Mouse (Mus musculus) forebrain, embryonic 14.5 days (tissue): Measurements from ENCODE around the gene Pdia5. TPM values are rescaled to one million over a fixed set of nuclear protein-coding genes. Genes with fewer than 3 reads are reported as not detected.

ENCODE experiments used
- ATAC-seq: fragments of 200-750 bp; cut with Nextera tagmentation; 2 replicates; pipeline ENCODE4 v1.8.0; 2017; ENCODE audit warnings: mild to moderate bottlenecking, moderate library complexity
- DNase-seq: peaks from one replicate; pipeline ENCODE4 v3.0.0-alpha.2; 2015; ENCODE audit warnings: low spot score
- H3K27ac ChIP-seq: fragments of 300-500 bp; sonication (generic); 2 replicates; pipeline ENCODE4 v1.5.1; 2014; ENCODE audit warnings: low read depth, mild to moderate bottlenecking, control low read depth, low read length, moderate library complexity
- H3K27me3 ChIP-seq: fragments of 300-500 bp; sonication (generic); replicated peaks from 2 replicates; pipeline ENCODE4 v1.6.1; 2014; ENCODE audit warnings: low read length, control low read depth, mixed read lengths; ENCODE audit not compliant: control insufficient read depth, insufficient read depth
- H3K36me3 ChIP-seq: fragments of 300-500 bp; sonication (generic); 2 replicates; pipeline ENCODE4 v1.6.1; 2014; ENCODE audit warnings: low read length, control low read depth; ENCODE audit not compliant: control insufficient read depth, insufficient read depth
- H3K4me1 ChIP-seq: fragments of 300-500 bp; sonication (generic); 2 replicates; pipeline ENCODE4 v1.6.1; 2014; ENCODE audit warnings: antibody characterized with exemption, low read length, control low read depth; ENCODE audit not compliant: control insufficient read depth, insufficient read depth
- H3K4me2 ChIP-seq: fragments of 300-500 bp; sonication (generic); 2 replicates; pipeline ENCODE4 v1.6.1; 2014; ENCODE audit warnings: mild to moderate bottlenecking, control low read depth, low read length
- H3K4me3 ChIP-seq: fragments of 300-500 bp; sonication (generic); 2 replicates; pipeline ENCODE4 v1.5.1; 2014; ENCODE audit warnings: low read depth, low read length, control low read depth
- H3K9ac ChIP-seq: fragments of 300-500 bp; sonication (generic); 2 replicates; pipeline ENCODE4 v1.6.1; 2014; ENCODE audit warnings: mild to moderate bottlenecking, low read length, control low read depth, moderate library complexity
- H3K9me3 ChIP-seq: fragments of 300-500 bp; sonication (generic); replicated peaks from 2 replicates; pipeline ENCODE4 v1.6.1; 2016; ENCODE audit warnings: low read length, control low read depth, mixed read lengths; ENCODE audit not compliant: control insufficient read depth
- WGBS: fragments of 180-500 bp; shearing (Covaris S2); extraction: QIAGEN DNeasy Blood & Tissue Kit; methylation state at CpG from one replicate; pipeline ENCODE4 v1.1.7; 2014; 5-methylcytosine and 5-hydroxymethylcytosine counted together
- polyA plus RNA-seq: library from polyadenylated mRNA; unstranded; fragments of >200 nt; fragmentation: Nextera tagmentation; extraction: Ambion mirVana; gene quantifications from 2 replicates; pipeline ENCODE4 v1.2.1, GENCODE M21; 2014

Gene Pdia5
- polyA plus RNA-seq, 1 experiment from 2014 or later: 7.2 TPM

- Histone ChIP-seq H3K27me3 (no peaks in the 10 kb centered on the region), H3K4me2 (no peak overlapping the region), H3K9me3 (no peaks in the 10 kb centered on the region), H3K4me1 (no peaks in the 10 kb centered on the region), H3K36me3 (no peaks in the 10 kb centered on the region), H3K4me3 (no peak overlapping the region), H3K9ac (no peak overlapping the region), H3K27ac (no peak overlapping the region)
- DNase-seq (no peak), ATAC-seq (no peak)
- WGBS: 85% methylated on average over 17 of the region's 17 CpGs
These were observed 18.7 kb downstream of the Pdia5 start for GRCm38 (mm10) chr16:35471841-35472568.

DNA sequence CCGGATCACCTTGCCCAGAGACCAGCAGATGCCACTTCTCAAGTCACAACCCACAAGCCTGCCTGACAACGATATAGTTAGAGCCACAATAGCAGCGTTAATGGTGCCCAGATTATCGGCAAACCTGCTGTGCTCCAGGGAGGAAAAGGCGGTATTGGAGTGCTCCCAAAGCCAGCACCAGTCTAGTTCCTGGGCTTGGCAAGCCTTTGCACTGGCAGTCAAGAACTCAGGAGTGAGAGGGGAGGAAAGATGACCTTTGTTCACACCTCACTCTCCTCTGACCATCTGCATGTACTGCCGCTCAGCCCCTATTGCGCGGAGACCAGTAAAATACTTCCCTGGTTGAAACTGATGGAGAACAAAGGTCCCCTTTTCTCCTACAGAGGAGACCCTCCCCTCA is 19.7 kb downstream of the Pdia5 start:
- H3K9me3 ChIP-seq: no peaks in the 10 kb centered on the region
- H3K36me3 ChIP-seq: no peaks in the 10 kb centered on the region
- ATAC-seq: no peak
- H3K9ac ChIP-seq: no peak overlapping the region
- DNase-seq: no peak
- no peaks in the 10 kb centered on the region for H3K27me3 ChIP-seq
- H3K4me2 ChIP-seq: no peak overlapping the region
- no peak overlapping the region for H3K27ac ChIP-seq
- H3K4me1 ChIP-seq: no peaks in the 10 kb centered on the region
- 62% methylated on average over 8 of the region's 8 CpGs for WGBS
- H3K4me3 ChIP-seq: no peak overlapping the region

DNA sequence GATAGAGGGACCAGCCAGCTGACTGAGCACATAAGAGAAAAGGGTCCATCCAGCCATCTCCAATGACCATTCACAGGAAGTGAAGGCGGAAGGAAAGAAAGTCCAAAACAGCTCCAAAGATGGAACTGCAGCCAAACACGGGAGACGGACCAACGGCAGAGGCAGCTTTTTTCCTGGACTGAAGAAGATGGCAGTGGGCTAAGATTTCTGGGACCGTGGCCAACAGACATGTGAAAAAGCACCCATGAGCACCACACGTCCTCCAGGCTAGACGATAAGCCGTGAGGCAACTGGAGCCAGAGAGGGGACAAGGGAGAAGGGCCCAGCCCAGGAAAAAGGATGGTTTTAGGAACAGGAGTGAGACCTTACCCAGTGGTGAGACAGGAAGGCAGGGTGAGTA is 20.6 kb downstream of the Pdia5 start:
- ATAC-seq (no peak), DNase-seq (peak; percentile 23)
- 63% methylated on average over 8 of the region's 8 CpGs for WGBS

GRCm38 (mm10) chr16:35469016-35469415 is 21.7 kb downstream of the Pdia5 start:
- WGBS: 73% methylated on average over 6 of the region's 6 CpGs
- H3K9ac ChIP-seq: no peak overlapping the region
- no peaks in the 10 kb centered on the region for H3K27me3 ChIP-seq
- no peak overlapping the region for H3K4me2 ChIP-seq
- H3K4me1 ChIP-seq: peaks cover 5% of the 10 kb centered on the region; the same call in 1 of the 2 replicates
- H3K36me3 ChIP-seq: no peaks in the 10 kb centered on the region
- no peak overlapping the region for H3K4me3 ChIP-seq
- ATAC-seq: no peak
- H3K27ac ChIP-seq: no peak overlapping the region
- H3K9me3 ChIP-seq: no peaks in the 10 kb centered on the region
- DNase-seq: no peak

More for the DNA sequence above, 20.6 kb downstream of the Pdia5 start:
- H3K27ac ChIP-seq: no peak overlapping the region
- no peaks in the 10 kb centered on the region for H3K27me3 ChIP-seq
- no peaks in the 10 kb centered on the region for H3K4me1 ChIP-seq
- H3K9ac ChIP-seq: no peak overlapping the region
- H3K4me2 ChIP-seq: no peak overlapping the region
- H3K9me3 ChIP-seq: no peaks in the 10 kb centered on the region
- no peaks in the 10 kb centered on the region for H3K36me3 ChIP-seq
- H3K4me3 ChIP-seq: no peak overlapping the region

DNA sequence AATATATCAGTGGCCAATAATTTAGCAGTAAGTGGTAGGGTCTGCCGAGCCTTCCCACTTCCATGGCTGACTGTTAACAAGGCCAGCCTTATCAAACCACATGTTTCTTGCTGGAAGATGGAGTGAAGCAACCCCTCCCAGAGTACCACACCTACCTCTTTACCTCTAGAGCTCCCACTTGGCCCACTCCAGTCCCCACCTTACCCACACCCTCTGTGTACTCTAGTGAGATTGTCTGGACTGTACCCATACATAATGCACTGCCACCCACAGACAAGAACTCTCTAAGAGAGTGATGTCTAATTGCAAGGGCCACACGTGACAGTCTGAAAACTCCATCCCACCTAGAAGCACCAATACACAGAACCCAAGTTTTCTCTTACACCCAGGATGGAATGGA is 23.6 kb downstream of the Pdia5 start:
- ATAC-seq: no peak
- WGBS: 89% methylated on average over 2 of the region's 2 CpGs
- no peak overlapping the region for H3K9ac ChIP-seq

DNA sequence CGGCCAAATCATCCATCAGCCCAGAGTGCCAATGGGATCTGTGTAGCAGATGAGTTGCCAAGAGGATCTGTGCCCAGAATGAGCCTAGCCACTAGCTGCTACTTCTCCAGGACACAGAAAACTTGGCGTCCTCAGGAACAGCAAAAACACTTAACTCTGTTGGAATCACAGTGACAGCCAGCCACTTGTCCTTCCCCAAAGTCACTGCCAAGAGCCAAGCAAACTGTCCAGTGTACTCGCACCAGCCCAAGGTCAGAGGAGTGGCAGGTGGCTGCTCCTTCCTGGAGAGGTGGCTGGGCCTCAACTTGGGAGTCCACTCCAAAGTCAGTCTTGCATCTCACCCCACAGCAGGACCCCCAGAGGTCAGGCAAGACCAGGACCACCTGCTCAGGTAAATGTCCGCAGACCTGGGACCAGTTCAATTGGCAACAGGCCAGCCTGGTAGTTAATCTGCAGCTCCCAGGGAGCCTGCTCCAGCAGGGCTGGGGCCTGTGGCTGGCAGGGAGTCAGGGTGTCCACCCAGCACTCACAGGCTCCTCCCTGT is 24.8 kb downstream of the Pdia5 start:
- no peaks in the 10 kb centered on the region for H3K36me3 ChIP-seq
- DNase-seq: peak; percentile 26
- no peak overlapping the region for H3K27ac ChIP-seq
- peaks cover 5% of the 10 kb centered on the region; the same call in 1 of the 2 replicates for H3K4me1 ChIP-seq
- H3K9ac ChIP-seq: no peak overlapping the region
- no peak overlapping the region for H3K4me3 ChIP-seq
- H3K9me3 ChIP-seq: no peaks in the 10 kb centered on the region
- no peak overlapping the region for H3K4me2 ChIP-seq
- no peak for ATAC-seq
- 84% methylated on average over 4 of the region's 4 CpGs for WGBS
- H3K27me3 ChIP-seq: no peaks in the 10 kb centered on the region

More for the DNA sequence above, 23.6 kb downstream of the Pdia5 start:
- Histone ChIP-seq H3K27ac (no peak overlapping the region), H3K9me3 (no peaks in the 10 kb centered on the region), H3K27me3 (no peaks in the 10 kb centered on the region), H3K36me3 (no peaks in the 10 kb centered on the region), H3K4me3 (no peak overlapping the region), H3K4me1 (peaks cover 5% of the 10 kb centered on the region; the same call in 1 of the 2 replicates), H3K4me2 (no peak overlapping the region)
- no peak for DNase-seq

- H3K4me1 ChIP-seq: peaks cover 5% of the 10 kb centered on the region; the same call in 1 of the 2 replicates
- no peak overlapping the region for H3K4me3 ChIP-seq
- no peak overlapping the region for H3K4me2 ChIP-seq
- peak overlapping the region; percentile 37; the same call in 1 of the 2 replicates for H3K9ac ChIP-seq
- WGBS: 10% methylated on average over 12 of the region's 12 CpGs
- H3K9me3 ChIP-seq: no peaks in the 10 kb centered on the region
- peak overlapping the region; percentile 63; the same call in 1 of the 2 replicates for H3K27ac ChIP-seq
- no peaks in the 10 kb centered on the region for H3K36me3 ChIP-seq
- ATAC-seq: peak; percentile 54
- H3K27me3 ChIP-seq: no peaks in the 10 kb centered on the region
- peak; percentile 69 for DNase-seq
These were observed 25.9 kb downstream of the Pdia5 start for GRCm38 (mm10) chr16:35464686-35465308.

- Histone ChIP-seq H3K27me3 (no peaks in the 10 kb centered on the region), H3K4me2 (no peak overlapping the region), H3K4me1 (peaks cover 5% of the 10 kb centered on the region; the same call in 1 of the 2 replicates), H3K9me3 (no peaks in the 10 kb centered on the region), H3K36me3 (no peaks in the 10 kb centered on the region), H3K9ac (no peak overlapping the region), H3K27ac (no peak overlapping the region), H3K4me3 (no peak overlapping the region)
- ATAC-seq (no peak), DNase-seq (no peak)
- 87% methylated on average over 10 of the region's 10 CpGs for WGBS
These were observed 27.0 kb downstream of the Pdia5 start for GRCm38 (mm10) chr16:35463708-35464107.

- ATAC-seq: no peak
- H3K9me3 ChIP-seq: no peaks in the 10 kb centered on the region
- 69% methylated on average over 7 of the region's 7 CpGs for whole genome bisulfite sequencing
- H3K27me3 ChIP-seq: no peaks in the 10 kb centered on the region
- no peak overlapping the region for H3K4me2 ChIP-seq
- no peak overlapping the region for H3K4me3 ChIP-seq
- no peak for DNase-seq
- H3K4me1 ChIP-seq: peaks cover 5% of the 10 kb centered on the region; the same call in 1 of the 2 replicates
- no peak overlapping the region for H3K27ac ChIP-seq
- H3K36me3 ChIP-seq: no peaks in the 10 kb centered on the region
- no peak overlapping the region for H3K9ac ChIP-seq
These were observed 27.7 kb downstream of the Pdia5 start for GRCm38 (mm10) chr16:35462955-35463354.
